ENCODE assay signal across 9 mouse cellular contexts in the genomic region with DNA sequence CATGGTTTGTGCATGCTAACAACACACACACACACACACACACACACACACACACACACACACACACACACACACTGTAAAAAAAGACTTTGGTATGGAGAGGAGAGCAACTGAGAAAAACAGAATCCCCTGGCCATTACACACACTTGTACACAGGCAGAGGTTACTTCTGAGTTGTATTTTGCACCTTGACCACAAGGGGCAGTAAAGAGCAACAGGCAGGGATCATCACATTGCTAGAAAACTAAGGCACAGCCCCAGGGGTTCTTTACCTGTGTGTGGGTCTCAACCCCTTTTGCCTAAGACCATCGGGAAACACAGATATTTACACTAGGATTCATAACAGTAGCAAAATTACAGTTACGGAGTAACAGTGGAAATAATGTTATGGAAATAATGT. TPM values are rescaled to one million over a fixed set of nuclear protein-coding genes. Genes with fewer than 3 reads are reported as not detected.
DNase-seq lines count a peak whose midpoint lies in the region; ATAC-seq and TF ChIP-seq lines count a peak whose summit lies in the region.
"Had no signal": no experiment of that assay in that cellular context is flagged by ENCODE, and none has a peak within 500 bp of the region (broad histone marks: within the 10 kb centered on the region; RNA-seq: fewer than 3 reads in every experiment).

No protein-coding gene starts in this region.

- no peak overlapping the region for H3K27ac ChIP-seq in heart, embryonic 12.5 days (ENCODE audit: poor library complexity, severe bottlenecking)
- H3K27ac ChIP-seq in intestine, embryonic 14.5 days (ENCODE audit: low read depth) = no peak overlapping the region
- H3K27ac ChIP-seq: liver, embryonic 15.5 days had no signal

- 42% methylated on average over 2 of the region's 2 CpGs for WGBS in heart, embryonic 12.5 days
- 43% methylated on average over 2 of the region's 2 CpGs for WGBS in intestine, embryonic 14.5 days

- H3K36me3 ChIP-seq in heart, embryonic 12.5 days = peaks cover 5% of the 10 kb centered on the region; the same call in 1 of the 2 replicates
- H3K36me3 ChIP-seq in intestine, embryonic 14.5 days (ENCODE audit: control insufficient read depth, insufficient read depth, low read length) = no peaks in the 10 kb centered on the region
- H3K36me3 ChIP-seq: liver, embryonic 15.5 days had no signal

- no peak overlapping the region for H3K4me3 ChIP-seq in heart, embryonic 12.5 days
- no peak overlapping the region for H3K4me3 ChIP-seq in intestine, embryonic 14.5 days (ENCODE audit: low read depth, low read length)
- H3K4me3 ChIP-seq: liver, embryonic 15.5 days had no signal

- H3K4me1 ChIP-seq in heart, embryonic 12.5 days (replicated peaks) = peaks cover 9% of the 10 kb centered on the region
- H3K4me1 ChIP-seq in intestine, embryonic 14.5 days (replicated peaks; ENCODE audit: control insufficient read depth, insufficient read depth, low read length) = no peaks in the 10 kb centered on the region

- no peak overlapping the region for H3K9ac ChIP-seq in heart, embryonic 12.5 days
- H3K9ac ChIP-seq in intestine, embryonic 14.5 days (ENCODE audit: low read length) = no peak overlapping the region
- H3K9ac ChIP-seq: liver, embryonic 15.5 days had no signal

- 0 out of 2 replicates have a peak, but pooled peaks cover 4% of the 10 kb centered on the region for H3K9me3 ChIP-seq in heart, embryonic 12.5 days (replicated peaks)
- H3K9me3 ChIP-seq in intestine, embryonic 14.5 days (ENCODE audit: control insufficient read depth, low read length) = no peaks in the 10 kb centered on the region
- H3K9me3 ChIP-seq: liver, embryonic 15.5 days had no signal

- H3K27me3 ChIP-seq in heart, embryonic 12.5 days (replicated peaks) = no peaks in the 10 kb centered on the region
- no peaks in the 10 kb centered on the region for H3K27me3 ChIP-seq in intestine, embryonic 14.5 days (replicated peaks; ENCODE audit: control insufficient read depth, insufficient read depth, low read length)
- H3K27me3 ChIP-seq: liver, embryonic 15.5 days had no signal

- intact Hi-C loops in heart, postnatal 25 days (cut with DNase I) = no loop called here

- no peak overlapping the region for H3K4me2 ChIP-seq in heart, embryonic 12.5 days
- no peak overlapping the region for H3K4me2 ChIP-seq in intestine, embryonic 14.5 days (ENCODE audit: low read length)
- H3K4me2 ChIP-seq: liver, embryonic 15.5 days had no signal

- DNase-seq in heart, postnatal 25 days (ENCODE audit: low spot score) = no peak
- peak; percentile 71 for DNase-seq in CD4-positive helper T cell, adult 2 months (ENCODE audit: low read depth, low spot score)
- peak; percentile 70 for DNase-seq in brain, embryonic 14.5 days (ENCODE audit: low read depth)
- peak; percentile 75 for DNase-seq in intestine, embryonic 14.5 days (ENCODE audit: low spot score)
- DNase-seq in layer of hippocampus, postnatal 14 days (ENCODE audit: low spot score in 2 of 2) = no peak
- no peak for DNase-seq in layer of hippocampus, adult 9-11 months

- ATAC-seq in heart, embryonic 12.5 days (ENCODE audit: insufficient number of reproducible peaks, low FRiP score) = peak; percentile 65; the same call in 1 of the 2 replicates
- ATAC-seq in intestine, embryonic 14.5 days (replicated peaks; ENCODE audit: low FRiP score, low TSS enrichment, low read depth) = 0 out of 2 replicates have a peak, but pooled peaks have one; percentile 55
- peak; percentile 73 for ATAC-seq in monocyte, adult 5-6 weeks (replicated peaks; ENCODE audit: insufficient number of reproducible peaks, low FRiP score, low TSS enrichment, poor library complexity, severe bottlenecking)

- TF ChIP-seq POLR2A in brain, embryonic 14.5 days (IDR thresholded peaks at IDR 0.05; ENCODE audit: borderline replicate concordance, extremely low read depth, insufficient read depth, insufficient read length, poor library complexity, severe bottlenecking) = no peak

- peak; percentile 78; the same call in 1 of the 2 replicates for TF ChIP-seq CTCF in brain, embryonic 14.5 days (IDR thresholded peaks at IDR 0.05; ENCODE audit: borderline replicate concordance, extremely low read depth, insufficient read depth, insufficient read length)

RNA-seq across cellular contexts. Expression of gene Ppp1r35, which starts 7.9 kb away (rescaled TPM):
- 28.0 and 31.8 TPM in 2 replicates for polyA plus RNA-seq in heart, embryonic 12.5 days (2016; fragmentation: Nextera tagmentation; extraction: Ambion mirVana)
- 10 to 100 TPM; 11.1 to 13.4 TPM for total RNA-seq in heart, postnatal 25 days (2021)
- 47.7 and 81.6 TPM in 2 replicates for polyA plus RNA-seq in brain, embryonic 14.5 days (2012; rRNA removed)
- polyA plus RNA-seq in intestine, embryonic 14.5 days (2014; fragmentation: Nextera tagmentation; extraction: Ambion mirVana) = 25.5 and 35.4 TPM in 2 replicates
- total RNA-seq in monocyte, adult 5-6 weeks (2017) = 8.7 to 10.8 TPM (median 9.5 TPM) in 3 replicates
- total RNA-seq in layer of hippocampus, postnatal 14 days (2021) = 10 to 100 TPM; 24.2 to 27.3 TPM

RNA-seq across cellular contexts. Expression of gene Mepce, which starts 16.7 kb away (rescaled TPM):
- polyA plus RNA-seq in heart, embryonic 12.5 days (2016; fragmentation: Nextera tagmentation; extraction: Ambion mirVana) = 8.8 and 11.0 TPM in 2 replicates
- 10 to 100 TPM; 20.6 to 29.3 TPM for total RNA-seq in heart, postnatal 25 days (2021)
- 35.7 and 38.5 TPM in 2 replicates for polyA plus RNA-seq in brain, embryonic 14.5 days (2012; rRNA removed)
- 12.1 and 15.4 TPM in 2 replicates for polyA plus RNA-seq in intestine, embryonic 14.5 days (2014; fragmentation: Nextera tagmentation; extraction: Ambion mirVana)
- 20.7 to 27.6 TPM (median 21.5 TPM) in 3 replicates for total RNA-seq in monocyte, adult 5-6 weeks (2017)
- total RNA-seq in layer of hippocampus, postnatal 14 days (2021) = 10 to 100 TPM; 33.4 to 42.0 TPM

RNA-seq across cellular contexts. Expression of gene Zcwpw1, which starts 16.9 kb away (rescaled TPM):
- 10.9 and 11.4 TPM in 2 replicates for polyA plus RNA-seq in heart, embryonic 12.5 days (2016; fragmentation: Nextera tagmentation; extraction: Ambion mirVana)
- total RNA-seq in heart, postnatal 25 days (2021) = under 1 TPM; 0.57 to 0.89 TPM
- 8.1 and 8.2 TPM in 2 replicates for polyA plus RNA-seq in brain, embryonic 14.5 days (2012; rRNA removed)
- polyA plus RNA-seq in intestine, embryonic 14.5 days (2014; fragmentation: Nextera tagmentation; extraction: Ambion mirVana) = 14.4 and 17.9 TPM in 2 replicates
- 5.5 to 18.4 TPM (median 12.3 TPM) in 3 replicates for total RNA-seq in monocyte, adult 5-6 weeks (2017)
- 1 to 10 TPM; 5.0 to 5.7 TPM for total RNA-seq in layer of hippocampus, postnatal 14 days (2021)

RNA-seq across cellular contexts. Expression of gene Tsc22d4, which starts 25.2 kb away (rescaled TPM):
- 144 and 154 TPM in 2 replicates for polyA plus RNA-seq in heart, embryonic 12.5 days (2016; fragmentation: Nextera tagmentation; extraction: Ambion mirVana)
- total RNA-seq in heart, postnatal 25 days (2021) = 100 to 1,000 TPM; 282 to 288 TPM
- 51.8 and 53.7 TPM in 2 replicates for polyA plus RNA-seq in brain, embryonic 14.5 days (2012; rRNA removed)
- polyA plus RNA-seq in intestine, embryonic 14.5 days (2014; fragmentation: Nextera tagmentation; extraction: Ambion mirVana) = 121 and 125 TPM in 2 replicates
- total RNA-seq in monocyte, adult 5-6 weeks (2017) = 65.2 to 107 TPM (median 70.0 TPM) in 3 replicates
- total RNA-seq in layer of hippocampus, postnatal 14 days (2021) = 100 to 1,000 TPM; 213 to 225 TPM

RNA-seq across cellular contexts. Expression of gene Nyap1, which starts 29.3 kb away (rescaled TPM):
- 1.2 and 1.7 TPM in 2 replicates for polyA plus RNA-seq in heart, embryonic 12.5 days (2016; fragmentation: Nextera tagmentation; extraction: Ambion mirVana)
- under 1 TPM; 0.98 to 0.99 TPM for total RNA-seq in heart, postnatal 25 days (2021)
- 208 and 219 TPM in 2 replicates for polyA plus RNA-seq in brain, embryonic 14.5 days (2012; rRNA removed)
- 1.5 and 1.9 TPM in 2 replicates for polyA plus RNA-seq in intestine, embryonic 14.5 days (2014; fragmentation: Nextera tagmentation; extraction: Ambion mirVana)
- total RNA-seq in monocyte, adult 5-6 weeks (2017) = 0.19 to 1.2 TPM (median 0.43 TPM) in 3 replicates
- 10 to 100 TPM; 73.9 to 75.0 TPM for total RNA-seq in layer of hippocampus, postnatal 14 days (2021)

Comparison
In these comparisons a context has a peak if more than half of its experiments do, and no peak if none do; other contexts are left out.
1. DNase-seq: peak in CD4-positive helper T cell, adult 2 months (single experiment), brain, embryonic 14.5 days (single experiment) and intestine, embryonic 14.5 days (single experiment); none in heart, postnatal 25 days (single experiment), layer of hippocampus, postnatal 14 days (0 of 2) and layer of hippocampus, adult 9-11 months (single experiment).
2. Peak in every context shown above with its lines, with median percentiles within 50 percentile points of each other: ATAC-seq.